Mouse (Mus musculus) right cerebral cortex, postnatal 25 days (tissue): Measurements from ENCODE around the gene Nkap.
"Not testable (repeated sequence)": the region's sequence is repeated elsewhere in the genome, so short reads cannot be mapped to it uniquely, and the experiment has no call there.

Source experiments
- DNase-seq: peaks from one replicate; pipeline ENCODE4 v3.0.0; 2022

Gene Nkap

GRCm38 (mm10) chrX:37126671-37127358 is at the start of gene Nkap:
TSS of gene Nkap (plus strand) at chrX:37126795.
- peak; percentile 62 for DNase-seq

GRCm38 (mm10) chrX:37080345-37080744 is 46.2 kb upstream of the Nkap start:
- not testable (repeated sequence) for DNase-seq

- DNase-seq: no peak
Measured at GRCm38 (mm10) chrX:37081194-37081593, 45.4 kb upstream of the Nkap start.

GRCm38 (mm10) chrX:37084318-37084926 is 42.2 kb upstream of the Nkap start:
- peak; percentile 16 for DNase-seq

GRCm38 (mm10) chrX:37084927-37085660 is 41.5 kb upstream of the Nkap start, which contains the start of gene Rpl39:
TSS of gene Rpl39 (minus strand) at chrX:37085402.
- peak; percentile 84 for DNase-seq

GRCm38 (mm10) chrX:37085665-37086064 is 40.9 kb upstream of the Nkap start:
- DNase-seq: no peak

- no peak for DNase-seq
Measured at GRCm38 (mm10) chrX:37088778-37089177, 37.8 kb upstream of the Nkap start.

GRCm38 (mm10) chrX:37091457-37091856 is 35.1 kb upstream of the Nkap start:
- no peak for DNase-seq

- no peak for DNase-seq
Measured at GRCm38 (mm10) chrX:37095106-37095768, 31.4 kb upstream of the Nkap start.

GRCm38 (mm10) chrX:37098681-37099080 is 27.9 kb upstream of the Nkap start:
- DNase-seq: no peak

GRCm38 (mm10) chrX:37103826-37104225 is 22.8 kb upstream of the Nkap start:
- no peak for DNase-seq

GRCm38 (mm10) chrX:37109526-37110192 is 16.9 kb upstream of the Nkap start:
- DNase-seq: no peak

- peak; percentile 85 for DNase-seq
Measured at GRCm38 (mm10) chrX:37110193-37110880, 16.3 kb upstream of the Nkap start, which contains the start of gene Upf3b. TSS of gene Upf3b (minus strand) at chrX:37110322.

GRCm38 (mm10) chrX:37110881-37111193 is 15.8 kb upstream of the Nkap start:
- no peak for DNase-seq

GRCm38 (mm10) chrX:37117085-37117484 is 9.5 kb upstream of the Nkap start:
- no peak for DNase-seq

- no peak for DNase-seq
Measured at GRCm38 (mm10) chrX:37119585-37119984, 7.0 kb upstream of the Nkap start.

GRCm38 (mm10) chrX:37120212-37120611 is 6.4 kb upstream of the Nkap start:
- DNase-seq: no peak

GRCm38 (mm10) chrX:37125511-37125910 is 1.1 kb upstream of the Nkap start:
- no peak for DNase-seq

- DNase-seq: no peak
Measured at GRCm38 (mm10) chrX:37141732-37142131, 15.1 kb downstream of the Nkap start.

- DNase-seq: not testable (repeated sequence)
Measured at GRCm38 (mm10) chrX:37144498-37144897, 17.9 kb downstream of the Nkap start.

GRCm38 (mm10) chrX:37144954-37145353 is 18.4 kb downstream of the Nkap start:
- DNase-seq: no peak

- DNase-seq: no peak
Measured at GRCm38 (mm10) chrX:37157839-37158238, 31.2 kb downstream of the Nkap start.
